Mouse (Mus musculus) lung, embryonic 15.5 days (tissue): ENCODE results near the gene Ndufv3. TPM values are rescaled to one million over a fixed set of nuclear protein-coding genes. Genes with fewer than 3 reads are reported as not detected.

Experiments
- ATAC-seq: fragments of 200-750 bp; cut with Nextera tagmentation; 2 replicates; pipeline ENCODE4 v1.8.0; 2017; ENCODE audit warnings: moderate number of reproducible peaks, borderline replicate concordance; ENCODE audit not compliant: low FRiP score, low TSS enrichment; ENCODE audit errors: extremely low read depth
- H3K27ac ChIP-seq: fragments of 300-500 bp; sonication (generic); 2 replicates; pipeline ENCODE4 v1.5.1; 2015; ENCODE audit warnings: moderate library complexity, mild to moderate bottlenecking, inconsistent platforms
- H3K27me3 ChIP-seq: fragments of 300-500 bp; sonication (generic); 2 replicates; pipeline ENCODE4 v1.6.1; 2015; ENCODE audit warnings: inconsistent platforms
- H3K36me3 ChIP-seq: fragments of 300-500 bp; sonication (generic); 2 replicates; pipeline ENCODE4 v1.6.1; 2015; ENCODE audit warnings: inconsistent platforms
- H3K4me1 ChIP-seq: fragments of 300-500 bp; sonication (generic); 2 replicates; pipeline ENCODE4 v1.6.1; 2015; ENCODE audit warnings: inconsistent platforms
- H3K4me2 ChIP-seq: fragments of 300-500 bp; sonication (generic); 2 replicates; pipeline ENCODE4 v1.6.1; 2015; ENCODE audit warnings: inconsistent platforms, mild to moderate bottlenecking, moderate library complexity
- H3K4me3 ChIP-seq: fragments of 300-500 bp; sonication (generic); 2 replicates; pipeline ENCODE4 v1.5.1; 2015; ENCODE audit warnings: mild to moderate bottlenecking, inconsistent platforms
- H3K9ac ChIP-seq: fragments of 300-500 bp; sonication (generic); 2 replicates; pipeline ENCODE4 v1.6.1; 2015; ENCODE audit warnings: inconsistent platforms
- H3K9me3 ChIP-seq: fragments of 300-500 bp; sonication (generic); 2 replicates; pipeline ENCODE4 v1.6.1; 2016; ENCODE audit warnings: inconsistent platforms
- WGBS: fragments of 180-500 bp; shearing (Covaris S2); methylation state at CpG from one replicate; pipeline ENCODE4 v1.1.7; 2015; 5-methylcytosine and 5-hydroxymethylcytosine counted together
- polyA plus RNA-seq: library from polyadenylated mRNA; unstranded; fragments of >200 nt; fragmentation: Nextera tagmentation; extraction: Ambion mirVana; gene quantifications from 2 replicates; pipeline ENCODE4 v1.2.1, GENCODE M21; 2015

Gene Ndufv3
- polyA plus RNA-seq, 1 experiment from 2014 or later, result 237 TPM

GRCm38 (mm10) chr17:31499725-31500124 is 20.2 kb upstream of the Ndufv3 start:
- H3K9ac ChIP-seq, result no peak overlapping the region
- H3K27ac ChIP-seq, result no peak overlapping the region
- WGBS, result 95% methylated on average over 12 of the region's 12 CpGs
- H3K4me3 ChIP-seq, result no peak overlapping the region
- H3K9me3 ChIP-seq, result no peaks in the 10 kb centered on the region
- no peaks in the 10 kb centered on the region for H3K27me3 ChIP-seq
- ATAC-seq, result no peak
- no peak overlapping the region for H3K4me2 ChIP-seq
- H3K4me1 ChIP-seq, result no peaks in the 10 kb centered on the region
- H3K36me3 ChIP-seq, result peaks cover 85% of the 10 kb centered on the region

- no peak for ATAC-seq
- Histone ChIP-seq H3K27me3 (no peaks in the 10 kb centered on the region), H3K4me3 (no peak overlapping the region), H3K9ac (no peak overlapping the region), H3K4me1 (no peaks in the 10 kb centered on the region), H3K4me2 (no peak overlapping the region), H3K27ac (no peak overlapping the region), H3K9me3 (no peaks in the 10 kb centered on the region), H3K36me3 (peaks cover 88% of the 10 kb centered on the region)
- WGBS, result 89% methylated on average over 8 of the region's 8 CpGs
These were observed 19.5 kb upstream of the Ndufv3 start for GRCm38 (mm10) chr17:31500416-31500815.

GRCm38 (mm10) chr17:31500908-31501307 is 19.0 kb upstream of the Ndufv3 start:
- Histone ChIP-seq H3K4me2 (no peak overlapping the region), H3K36me3 (peaks cover 87% of the 10 kb centered on the region), H3K4me3 (no peak overlapping the region), H3K9me3 (no peaks in the 10 kb centered on the region), H3K27me3 (no peaks in the 10 kb centered on the region), H3K27ac (no peak overlapping the region), H3K9ac (no peak overlapping the region), H3K4me1 (no peaks in the 10 kb centered on the region)
- 85% methylated on average over 3 of the region's 3 CpGs for WGBS
- no peak for ATAC-seq

- no peak overlapping the region for H3K9ac ChIP-seq
- H3K27me3 ChIP-seq, result no peaks in the 10 kb centered on the region
- H3K9me3 ChIP-seq, result no peaks in the 10 kb centered on the region
- H3K4me3 ChIP-seq, result no peak overlapping the region
- no peak overlapping the region for H3K4me2 ChIP-seq
- no peak for ATAC-seq
- H3K27ac ChIP-seq, result no peak overlapping the region
- H3K36me3 ChIP-seq, result peaks cover 87% of the 10 kb centered on the region
- 84% methylated on average over 12 of the region's 12 CpGs for WGBS
- no peaks in the 10 kb centered on the region for H3K4me1 ChIP-seq
These were observed 17.5 kb upstream of the Ndufv3 start for GRCm38 (mm10) chr17:31502261-31502927.

- H3K4me1 ChIP-seq, result no peaks in the 10 kb centered on the region
- H3K27me3 ChIP-seq, result no peaks in the 10 kb centered on the region
- no peaks in the 10 kb centered on the region for H3K9me3 ChIP-seq
- H3K36me3 ChIP-seq, result peaks cover 85% of the 10 kb centered on the region
- no peak for ATAC-seq
- no peak overlapping the region for H3K9ac ChIP-seq
- no peak overlapping the region for H3K27ac ChIP-seq
- H3K4me2 ChIP-seq, result no peak overlapping the region
- no peak overlapping the region for H3K4me3 ChIP-seq
- 92% methylated on average over 12 of the region's 12 CpGs for WGBS
These were observed 16.6 kb upstream of the Ndufv3 start for GRCm38 (mm10) chr17:31503337-31503736.

- Histone ChIP-seq H3K27ac (no peak overlapping the region), H3K36me3 (peaks cover 79% of the 10 kb centered on the region), H3K4me2 (no peak overlapping the region), H3K9ac (no peak overlapping the region), H3K4me3 (no peak overlapping the region), H3K27me3 (no peaks in the 10 kb centered on the region), H3K9me3 (no peaks in the 10 kb centered on the region), H3K4me1 (no peaks in the 10 kb centered on the region)
- no peak for ATAC-seq
- 81% methylated on average over 2 of the region's 2 CpGs for WGBS
These were observed 16.0 kb upstream of the Ndufv3 start for GRCm38 (mm10) chr17:31503936-31504335.

- Histone ChIP-seq H3K9me3 (no peaks in the 10 kb centered on the region), H3K4me3 (no peak overlapping the region), H3K27me3 (no peaks in the 10 kb centered on the region), H3K4me1 (no peaks in the 10 kb centered on the region), H3K36me3 (peaks cover 79% of the 10 kb centered on the region), H3K27ac (no peak overlapping the region), H3K4me2 (no peak overlapping the region), H3K9ac (no peak overlapping the region)
- ATAC-seq, result no peak
- WGBS, result 88% methylated on average over 5 of the region's 5 CpGs
These were observed 14.9 kb upstream of the Ndufv3 start for GRCm38 (mm10) chr17:31505013-31505412.

- Histone ChIP-seq H3K9me3 (no peaks in the 10 kb centered on the region), H3K4me1 (peaks cover 1% of the 10 kb centered on the region; the same call in 1 of the 2 replicates), H3K27ac (no peak overlapping the region), H3K9ac (no peak overlapping the region), H3K4me3 (no peak overlapping the region), H3K4me2 (no peak overlapping the region), H3K36me3 (peaks cover 70% of the 10 kb centered on the region), H3K27me3 (no peaks in the 10 kb centered on the region)
- no peak for ATAC-seq
- WGBS, result 90% methylated on average over 7 of the region's 7 CpGs
These were observed 13.6 kb upstream of the Ndufv3 start for GRCm38 (mm10) chr17:31506282-31506681.

GRCm38 (mm10) chr17:31510944-31511343 is 9.0 kb upstream of the Ndufv3 start:
- ATAC-seq, result no peak
- H3K9ac ChIP-seq, result no peak overlapping the region
- no peaks in the 10 kb centered on the region for H3K27me3 ChIP-seq
- H3K36me3 ChIP-seq, result peaks cover 31% of the 10 kb centered on the region
- H3K4me1 ChIP-seq, result peaks cover 9% of the 10 kb centered on the region; the same call in 1 of the 2 replicates
- peak overlapping the region; percentile 74 for H3K4me3 ChIP-seq
- H3K27ac ChIP-seq, result no peak overlapping the region
- H3K9me3 ChIP-seq, result no peaks in the 10 kb centered on the region
- WGBS, result 96% methylated on average over 6 of the region's 6 CpGs
- peak overlapping the region; percentile 87 for H3K4me2 ChIP-seq

GRCm38 (mm10) chr17:31511792-31512495 is 8.0 kb upstream of the Ndufv3 start:
- 2% methylated on average over 51 of the region's 56 CpGs for WGBS

GRCm38 (mm10) chr17:31512593-31512992 is 7.3 kb upstream of the Ndufv3 start:
- Histone ChIP-seq H3K4me1 (peaks cover 9% of the 10 kb centered on the region; the same call in 1 of the 2 replicates), H3K9ac (peak overlapping the region; percentile 72), H3K4me3 (peak overlapping the region; percentile 74), H3K36me3 (peaks cover 19% of the 10 kb centered on the region), H3K9me3 (no peaks in the 10 kb centered on the region), H3K4me2 (peak overlapping the region; percentile 87), H3K27ac (peak overlapping the region; percentile 78; the same call in 1 of the 2 replicates), H3K27me3 (no peaks in the 10 kb centered on the region)
- no peak for ATAC-seq
- WGBS, result 20% methylated on average over 6 of the region's 6 CpGs

More at GRCm38 (mm10) chr17:31511792-31512495, 8.0 kb upstream of the Ndufv3 start:
- Histone ChIP-seq H3K4me2 (peak overlapping the region; percentile 87), H3K4me3 (peak overlapping the region; percentile 74), H3K27ac (peak overlapping the region; percentile 78), H3K4me1 (peaks cover 9% of the 10 kb centered on the region; the same call in 1 of the 2 replicates), H3K27me3 (no peaks in the 10 kb centered on the region), H3K9ac (peak overlapping the region; percentile 72), H3K9me3 (no peaks in the 10 kb centered on the region), H3K36me3 (peaks cover 23% of the 10 kb centered on the region)
- peak; percentile 94 for ATAC-seq

- no peak overlapping the region for H3K27ac ChIP-seq
- H3K36me3 ChIP-seq, result peaks cover 3% of the 10 kb centered on the region
- no peak for ATAC-seq
- 71% methylated on average over 1 of the region's 1 CpGs for WGBS
- H3K27me3 ChIP-seq, result no peaks in the 10 kb centered on the region
- H3K4me1 ChIP-seq, result peaks cover 9% of the 10 kb centered on the region; the same call in 1 of the 2 replicates
- H3K4me3 ChIP-seq, result no peak overlapping the region
- no peak overlapping the region for H3K9ac ChIP-seq
- H3K9me3 ChIP-seq, result no peaks in the 10 kb centered on the region
- H3K4me2 ChIP-seq, result no peak overlapping the region
These were observed 5.2 kb upstream of the Ndufv3 start for GRCm38 (mm10) chr17:31514696-31515095.
